Comparison of ENCODE assay signal across 7 mouse cellular contexts in the genomic region with DNA sequence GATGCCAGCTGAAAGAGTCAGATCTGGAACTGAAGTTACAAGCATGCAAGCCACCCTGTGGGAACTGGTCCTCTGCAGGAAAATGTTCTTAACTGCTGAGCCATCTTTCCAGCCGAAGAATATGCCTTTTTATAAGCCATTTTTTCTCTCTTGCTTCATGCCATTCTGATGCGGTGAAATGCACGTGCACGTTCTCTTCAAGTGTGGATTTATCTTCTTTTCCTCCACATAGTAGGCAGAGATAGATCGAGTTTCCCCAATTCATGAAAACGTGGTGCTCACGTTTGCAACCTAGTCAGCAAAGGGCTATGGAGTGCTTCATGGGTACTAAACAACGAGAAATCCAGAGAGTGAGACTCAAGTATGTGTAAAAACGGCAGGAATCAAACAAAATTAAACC. TPM values are rescaled to one million over a fixed set of nuclear protein-coding genes. Genes with fewer than 3 reads are reported as not detected.
A peak's percentile ranks its signal among the peaks of the same experiment; 100 is the strongest.
DNase-seq lines count a peak whose midpoint lies in the region; ATAC-seq and TF ChIP-seq lines count a peak whose summit lies in the region.

No protein-coding gene starts in this region.

- no peak for TF ChIP-seq CTCF in lung, embryonic 14.5 days (IDR thresholded peaks at IDR 0.05; ENCODE audit: low read depth)

- H3K4me2 ChIP-seq in lung, embryonic 14.5 days: peak overlapping the region; percentile 69
- peak overlapping the region; percentile 65 for H3K4me2 ChIP-seq in forebrain, embryonic 11.5 days (ENCODE audit: low read depth, low read length, severe bottlenecking)
- H3K4me2 ChIP-seq in limb, embryonic 13.5 days (replicated peaks): peak overlapping the region; percentile 64
- H3K4me2 ChIP-seq in stomach, embryonic 15.5 days: peak overlapping the region; percentile 79

- H3K4me3 ChIP-seq in lung, embryonic 14.5 days (ENCODE audit: low read depth, low read length): peak overlapping the region; percentile 99
- peak overlapping the region; percentile 99; the same call in 1 of the 2 replicates for H3K4me3 ChIP-seq in forebrain, embryonic 11.5 days (ENCODE audit: low read depth, low read length)
- peak overlapping the region; percentile 98 for H3K4me3 ChIP-seq in limb, embryonic 13.5 days
- H3K4me3 ChIP-seq in stomach, embryonic 15.5 days (replicated peaks): peak overlapping the region; percentile 98

- DNase-seq in lung, embryonic 14.5 days: no peak
- no peak for DNase-seq in lung, postnatal 14 days
- DNase-seq in forebrain, embryonic 11.5 days (ENCODE audit: low spot score): no peak
- no peak for DNase-seq in urinary bladder, postnatal 14 days (ENCODE audit: low spot score)
- no peak for DNase-seq in right cerebral cortex, postnatal 14 days

- H3K9ac ChIP-seq in lung, embryonic 14.5 days: no peak overlapping the region
- no peak overlapping the region; the same call in 1 of the 2 replicates for H3K9ac ChIP-seq in forebrain, embryonic 11.5 days (ENCODE audit: low read length)
- H3K9ac ChIP-seq in limb, embryonic 13.5 days: peak overlapping the region; percentile 43; the same call in 1 of the 2 replicates
- no peak overlapping the region for H3K9ac ChIP-seq in stomach, embryonic 15.5 days

- no peaks in the 10 kb centered on the region for H3K27me3 ChIP-seq in lung, embryonic 14.5 days (ENCODE audit: insufficient read depth, low read length)
- H3K27me3 ChIP-seq in forebrain, embryonic 11.5 days (ENCODE audit: control insufficient read depth, insufficient read depth, low read length): no peaks in the 10 kb centered on the region
- H3K27me3 ChIP-seq in limb, embryonic 13.5 days: no peaks in the 10 kb centered on the region
- H3K27me3 ChIP-seq in stomach, embryonic 15.5 days (replicated peaks): no peaks in the 10 kb centered on the region

- no peaks in the 10 kb centered on the region for H3K9me3 ChIP-seq in lung, embryonic 14.5 days (ENCODE audit: low read depth, low read length)
- H3K9me3 ChIP-seq in forebrain, embryonic 11.5 days (ENCODE audit: control insufficient read depth, low read length): no peaks in the 10 kb centered on the region
- no peaks in the 10 kb centered on the region for H3K9me3 ChIP-seq in limb, embryonic 13.5 days
- H3K9me3 ChIP-seq in stomach, embryonic 15.5 days: no peaks in the 10 kb centered on the region

- H3K36me3 ChIP-seq in lung, embryonic 14.5 days (ENCODE audit: insufficient read depth): peaks cover 36% of the 10 kb centered on the region
- peaks cover 2% of the 10 kb centered on the region; the same call in 1 of the 2 replicates for H3K36me3 ChIP-seq in forebrain, embryonic 11.5 days (ENCODE audit: control insufficient read depth, insufficient read depth, low read length)
- H3K36me3 ChIP-seq in limb, embryonic 13.5 days: peaks cover 49% of the 10 kb centered on the region
- peaks cover 31% of the 10 kb centered on the region for H3K36me3 ChIP-seq in stomach, embryonic 15.5 days

- 24% methylated on average over 9 of the region's 9 CpGs for WGBS in lung, embryonic 14.5 days
- 28% methylated on average over 9 of the region's 9 CpGs for WGBS in forebrain, embryonic 11.5 days
- 17% methylated on average over 9 of the region's 9 CpGs for WGBS in limb, embryonic 13.5 days
- 15% methylated on average over 9 of the region's 9 CpGs for WGBS in stomach, embryonic 15.5 days

- 0 out of 2 replicates have a peak overlapping the region, but pooled peaks have one; percentile 4 for H3K27ac ChIP-seq in lung, embryonic 14.5 days (ENCODE audit: low read depth)
- no peak overlapping the region for H3K27ac ChIP-seq in forebrain, embryonic 11.5 days (ENCODE audit: low read depth, low read length)
- no peak overlapping the region for H3K27ac ChIP-seq in limb, embryonic 13.5 days
- H3K27ac ChIP-seq in stomach, embryonic 15.5 days: peak overlapping the region; percentile 75; the same call in 1 of the 2 replicates

- peaks cover 15% of the 10 kb centered on the region for H3K4me1 ChIP-seq in lung, embryonic 14.5 days (ENCODE audit: insufficient read depth)
- peaks cover 17% of the 10 kb centered on the region for H3K4me1 ChIP-seq in forebrain, embryonic 11.5 days (replicated peaks; ENCODE audit: control insufficient read depth, insufficient read depth, low read length)
- H3K4me1 ChIP-seq in limb, embryonic 13.5 days: peaks cover 35% of the 10 kb centered on the region
- peaks cover 27% of the 10 kb centered on the region for H3K4me1 ChIP-seq in stomach, embryonic 15.5 days

- no peak for ATAC-seq in lung, embryonic 14.5 days (ENCODE audit: insufficient read depth)
- no peak for ATAC-seq in forebrain, embryonic 11.5 days (replicated peaks; ENCODE audit: low FRiP score)
- no peak for ATAC-seq in limb, embryonic 13.5 days (ENCODE audit: low FRiP score, low read depth)
- no peak for ATAC-seq in stomach, embryonic 15.5 days (ENCODE audit: insufficient read depth, low FRiP score, low read depth)

RNA-seq across cellular contexts. Expression of a gene that starts 1.2 kb away (rescaled TPM):
- polyA plus RNA-seq in lung, embryonic 14.5 days (2014; fragmentation: Nextera tagmentation; extraction: Ambion mirVana): 76.4 and 79.8 TPM in 2 replicates
- polyA plus RNA-seq in forebrain, embryonic 11.5 days (2014; fragmentation: Nextera tagmentation; extraction: Ambion mirVana): 80.4 and 88.1 TPM in 2 replicates
- 63.7 and 66.8 TPM in 2 replicates for polyA plus RNA-seq in limb, embryonic 13.5 days (2015; fragmentation: Nextera tagmentation; extraction: Ambion mirVana)
- 44.6 and 46.4 TPM in 2 replicates for polyA plus RNA-seq in stomach, embryonic 15.5 days (2015; fragmentation: Nextera tagmentation; extraction: Ambion mirVana)

RNA-seq across cellular contexts. Expression of a gene that starts 14.1 kb away (rescaled TPM):
- 103 and 112 TPM in 2 replicates for polyA plus RNA-seq in lung, embryonic 14.5 days (2014; fragmentation: Nextera tagmentation; extraction: Ambion mirVana)
- polyA plus RNA-seq in forebrain, embryonic 11.5 days (2014; fragmentation: Nextera tagmentation; extraction: Ambion mirVana): 157 and 164 TPM in 2 replicates
- polyA plus RNA-seq in limb, embryonic 13.5 days (2015; fragmentation: Nextera tagmentation; extraction: Ambion mirVana): 121 and 124 TPM in 2 replicates
- 82.5 and 90.0 TPM in 2 replicates for polyA plus RNA-seq in stomach, embryonic 15.5 days (2015; fragmentation: Nextera tagmentation; extraction: Ambion mirVana)

RNA-seq across cellular contexts. Expression of a gene that starts 14.1 kb away (rescaled TPM):
- polyA plus RNA-seq in lung, embryonic 14.5 days (2014; fragmentation: Nextera tagmentation; extraction: Ambion mirVana): 25.7 and 27.2 TPM in 2 replicates
- polyA plus RNA-seq in forebrain, embryonic 11.5 days (2014; fragmentation: Nextera tagmentation; extraction: Ambion mirVana): 30.0 and 31.9 TPM in 2 replicates
- 29.5 and 29.8 TPM in 2 replicates for polyA plus RNA-seq in limb, embryonic 13.5 days (2015; fragmentation: Nextera tagmentation; extraction: Ambion mirVana)
- 23.7 and 25.2 TPM in 2 replicates for polyA plus RNA-seq in stomach, embryonic 15.5 days (2015; fragmentation: Nextera tagmentation; extraction: Ambion mirVana)

RNA-seq across cellular contexts. Expression of a gene that starts 21.8 kb away (rescaled TPM):
- 12.0 and 12.5 TPM in 2 replicates for polyA plus RNA-seq in lung, embryonic 14.5 days (2014; fragmentation: Nextera tagmentation; extraction: Ambion mirVana)
- polyA plus RNA-seq in forebrain, embryonic 11.5 days (2014; fragmentation: Nextera tagmentation; extraction: Ambion mirVana): 15.0 and 16.1 TPM in 2 replicates
- 19.0 and 20.3 TPM in 2 replicates for polyA plus RNA-seq in limb, embryonic 13.5 days (2015; fragmentation: Nextera tagmentation; extraction: Ambion mirVana)
- 17.7 and 18.3 TPM in 2 replicates for polyA plus RNA-seq in stomach, embryonic 15.5 days (2015; fragmentation: Nextera tagmentation; extraction: Ambion mirVana)

RNA-seq across cellular contexts. Expression of a gene that starts 26.7 kb away (rescaled TPM):
- 511 and 530 TPM in 2 replicates for polyA plus RNA-seq in lung, embryonic 14.5 days (2014; fragmentation: Nextera tagmentation; extraction: Ambion mirVana)
- 338 and 353 TPM in 2 replicates for polyA plus RNA-seq in forebrain, embryonic 11.5 days (2014; fragmentation: Nextera tagmentation; extraction: Ambion mirVana)
- polyA plus RNA-seq in limb, embryonic 13.5 days (2015; fragmentation: Nextera tagmentation; extraction: Ambion mirVana): 435 and 440 TPM in 2 replicates
- polyA plus RNA-seq in stomach, embryonic 15.5 days (2015; fragmentation: Nextera tagmentation; extraction: Ambion mirVana): 456 and 472 TPM in 2 replicates

Comparison
In these comparisons a context has a peak if more than half of its experiments do, and no peak if none do; other contexts are left out.
1. H3K27ac ChIP-seq: peak in lung, embryonic 14.5 days (single experiment) and stomach, embryonic 15.5 days (single experiment); none in forebrain, embryonic 11.5 days (single experiment) and limb, embryonic 13.5 days (single experiment).
2. Peak in every context shown above with its lines, with median percentiles within 50 percentile points of each other: H3K4me2 ChIP-seq and H3K4me3 ChIP-seq.